Mouse (Mus musculus): Measurements from ENCODE around the gene Mindy4b-ps.
A peak's percentile ranks its signal among the peaks of the same experiment; 100 is the strongest.
"Not testable (repeated sequence)": the region's sequence is repeated elsewhere in the genome, so short reads cannot be mapped to it uniquely, and the experiment has no call there.

The Mindy4b-ps gene

DNA sequence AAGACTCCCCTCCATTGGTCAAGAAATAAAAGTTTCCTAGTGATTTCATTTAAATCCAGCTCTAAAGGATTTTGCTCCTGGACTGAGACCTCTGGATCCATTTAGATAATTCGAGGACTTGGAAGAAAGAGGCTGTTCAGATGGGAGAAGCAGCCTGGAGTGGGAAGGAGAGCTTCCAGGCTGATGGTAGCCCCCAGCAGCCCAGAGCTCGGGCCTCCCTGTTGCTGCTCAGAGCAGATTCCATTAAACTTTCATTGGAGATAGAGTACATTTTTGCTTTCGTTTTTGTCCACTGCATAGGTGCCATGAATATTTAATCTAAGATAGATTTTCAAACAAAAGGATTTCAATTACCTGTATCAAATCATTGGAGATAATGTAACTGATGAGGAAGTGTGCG lies at the start of gene Mindy4b-ps:
Gene Mindy4b-ps, minus strand, starts transcription at position 101 of the 400 bp plus-strand sequence.
- no peak for DNase-seq

DNA sequence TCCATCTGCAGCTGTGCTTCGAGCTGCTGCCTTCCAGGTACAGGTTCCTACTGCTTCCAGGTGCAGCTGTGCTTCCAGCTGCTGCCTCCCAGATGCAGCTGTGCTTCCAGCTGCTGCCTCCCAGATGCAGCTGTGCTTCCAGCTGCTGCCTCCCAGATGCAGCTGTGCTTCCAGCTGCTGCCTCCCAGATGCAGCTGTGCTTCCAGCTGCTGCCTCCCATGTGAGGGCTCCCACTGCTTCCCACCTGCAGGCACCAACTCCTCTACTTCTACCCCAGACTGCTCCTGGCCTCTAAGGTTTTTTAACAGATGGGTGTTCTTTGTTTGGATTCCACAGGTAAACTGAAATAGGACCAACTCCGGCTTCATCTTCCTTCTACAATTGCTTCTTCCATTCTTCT lies 49.8 kb upstream of the Mindy4b-ps start:
- DNase-seq, result not testable (repeated sequence)

- DNase-seq, result no peak
Measured at GRCm38 (mm10) chr3:58865690-58866089, 43.6 kb upstream of the Mindy4b-ps start.

DNA sequence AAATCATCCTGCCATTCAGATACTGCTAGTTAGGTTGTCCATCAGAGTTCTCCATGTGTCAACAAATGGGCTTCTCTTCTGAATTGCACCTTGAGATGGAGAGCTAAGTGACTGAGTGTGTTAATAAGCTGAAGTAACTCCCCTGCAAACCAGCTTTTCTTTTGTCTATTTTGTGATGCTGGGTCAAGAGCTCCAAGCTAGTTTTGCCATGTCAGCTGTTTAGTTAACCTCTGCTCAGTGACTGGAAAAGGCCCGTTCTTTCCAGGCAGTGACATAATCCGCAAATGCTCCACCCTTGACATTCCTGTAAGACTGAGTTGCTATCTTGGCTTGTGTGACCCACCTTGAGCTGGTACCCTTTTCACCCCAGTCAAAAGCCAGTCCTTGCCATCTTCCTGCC lies 40.9 kb upstream of the Mindy4b-ps start:
- DNase-seq, result no peak

GRCm38 (mm10) chr3:58843415-58843814 lies 21.3 kb upstream of the Mindy4b-ps start:
- no peak for DNase-seq

DNA sequence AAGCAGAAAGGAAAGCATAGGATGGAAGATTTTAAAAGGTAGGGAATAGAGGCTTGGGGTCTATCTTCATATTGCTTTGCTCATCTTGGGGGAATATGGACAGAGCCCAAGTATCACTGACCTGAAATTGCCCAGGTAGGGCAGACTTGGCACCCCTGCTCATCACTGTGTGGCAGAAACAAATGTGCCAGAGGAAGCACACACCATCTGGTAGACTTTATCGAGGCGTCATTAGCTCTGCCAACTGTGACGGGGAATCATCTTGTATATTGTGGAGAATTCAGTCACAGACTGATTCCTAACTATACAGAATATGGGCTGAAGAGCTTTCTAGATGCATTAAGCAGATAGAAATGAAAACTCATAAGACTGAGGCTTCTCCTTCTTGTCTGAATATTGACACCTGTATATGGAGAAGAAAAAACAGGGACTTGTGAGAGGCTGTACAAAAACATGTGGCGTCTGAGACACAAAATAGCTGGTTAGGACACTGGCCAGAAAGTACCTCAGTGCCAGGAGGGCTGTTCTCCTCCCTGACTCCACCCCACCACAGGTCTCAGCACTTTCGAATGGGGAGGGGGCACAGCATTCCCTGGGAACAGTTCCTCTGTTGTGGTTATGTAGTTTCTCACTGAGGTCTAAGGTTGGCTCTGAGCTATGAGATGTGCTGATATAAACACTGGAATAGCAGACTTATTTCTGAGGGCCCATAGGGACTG lies 11.5 kb upstream of the Mindy4b-ps start:
- DNase-seq, result no peak

GRCm38 (mm10) chr3:58832888-58833287 lies 10.8 kb upstream of the Mindy4b-ps start:
- DNase-seq, result no peak

GRCm38 (mm10) chr3:58831586-58831985 lies 9.5 kb upstream of the Mindy4b-ps start:
- DNase-seq, result no peak

DNA sequence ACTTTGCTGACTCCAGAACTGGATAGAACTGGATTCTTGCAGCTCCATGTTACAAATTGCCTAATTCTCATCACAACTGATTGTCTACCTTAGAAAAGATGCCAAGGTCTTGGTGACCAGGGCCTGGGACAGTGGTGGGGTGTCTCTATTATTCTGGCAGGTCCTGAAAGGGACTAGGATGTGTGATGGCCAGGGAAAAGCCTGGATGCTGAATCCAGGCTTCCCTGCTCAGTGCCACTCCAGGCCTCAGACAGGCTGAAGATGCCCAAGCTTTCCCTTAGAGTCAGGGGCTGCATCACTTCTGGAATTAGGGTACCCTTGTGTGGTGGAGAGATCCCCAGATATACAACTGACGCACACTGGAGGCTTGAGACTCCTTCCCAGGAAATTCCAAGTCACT lies 7.8 kb upstream of the Mindy4b-ps start:
- DNase-seq, result no peak

DNA sequence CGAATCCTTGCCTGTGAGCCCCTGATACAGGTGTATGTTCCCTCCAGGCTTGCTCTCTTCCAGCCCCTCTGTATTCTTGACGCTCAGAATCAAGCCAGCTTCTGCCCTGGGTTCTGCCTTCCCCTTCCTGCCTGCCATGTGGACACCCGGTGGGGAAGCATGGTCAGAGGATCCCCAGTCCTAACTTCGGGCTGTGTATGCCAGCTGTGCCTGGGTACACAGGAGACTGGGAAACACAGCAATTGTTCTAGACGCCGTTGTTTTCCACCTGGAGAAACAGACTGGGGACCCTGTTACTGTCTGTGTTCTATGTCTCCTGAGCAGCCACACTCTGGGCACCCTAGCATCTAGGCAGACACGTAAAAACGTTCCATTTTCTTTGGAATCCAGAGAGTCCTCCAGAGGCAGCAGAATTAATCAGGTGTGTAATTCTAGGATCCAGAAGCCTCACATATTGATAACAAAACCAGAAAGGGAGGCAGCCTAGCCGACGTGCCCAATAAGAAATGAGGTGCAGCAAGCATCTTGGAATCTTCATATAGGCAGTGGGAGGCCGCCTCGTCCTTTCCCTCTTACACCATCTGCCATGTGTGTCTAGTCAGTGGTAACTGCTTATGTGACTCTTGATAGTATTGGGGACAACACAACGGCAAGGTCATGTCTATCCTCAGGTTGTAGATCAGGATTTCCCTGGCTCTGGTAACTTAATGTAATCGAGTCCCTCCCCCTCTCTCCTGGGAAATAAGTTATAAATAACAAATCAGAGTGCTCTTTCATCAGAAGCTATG lies 6.4 kb upstream of the Mindy4b-ps start:
- no peak for DNase-seq

GRCm38 (mm10) chr3:58826266-58826665 lies 4.2 kb upstream of the Mindy4b-ps start:
- no peak for DNase-seq

- DNase-seq, result no peak
Measured at GRCm38 (mm10) chr3:58817337-58817736, 4.8 kb downstream of the Mindy4b-ps start.

DNA sequence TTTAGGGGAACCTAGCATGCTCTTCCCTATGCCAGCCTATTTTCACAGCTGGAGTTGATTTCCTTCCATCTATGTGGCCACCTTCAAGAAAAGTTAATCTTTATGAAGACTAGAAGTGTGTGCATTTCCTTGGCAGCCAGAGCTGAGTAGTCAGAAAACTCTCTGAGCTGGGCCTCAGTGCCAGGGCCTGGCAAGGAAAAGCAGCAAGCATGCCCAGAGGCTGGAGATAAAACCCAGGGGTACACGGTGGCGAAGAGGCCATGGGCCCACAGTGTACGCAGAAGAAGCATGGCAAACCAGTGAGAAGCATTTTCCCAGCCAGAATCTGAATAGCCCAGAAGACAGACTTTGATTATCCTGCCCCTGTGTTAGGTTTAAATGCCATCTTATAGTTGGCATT lies 7.9 kb downstream of the Mindy4b-ps start:
- DNase-seq, result no peak

DNA sequence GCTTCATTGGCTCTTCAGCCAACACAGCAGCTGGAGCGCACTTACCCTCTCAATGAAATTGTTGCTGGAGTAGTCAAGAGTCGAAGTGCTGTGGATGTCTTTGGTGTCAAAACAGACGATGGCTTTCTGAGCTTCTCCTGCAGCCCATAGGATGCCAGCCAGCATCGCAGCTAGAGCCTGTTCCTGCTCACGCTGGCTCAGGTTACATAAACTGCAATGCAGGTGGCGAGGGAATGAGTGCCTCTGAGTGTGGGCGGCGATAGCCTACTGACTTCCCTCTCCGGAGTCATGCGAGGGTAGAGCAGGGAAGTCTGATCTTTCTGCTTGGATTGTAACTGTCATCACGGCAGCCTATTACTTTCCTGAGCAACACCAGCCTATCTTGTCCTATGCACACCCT lies 11.8 kb downstream of the Mindy4b-ps start:
- no peak for DNase-seq

DNA sequence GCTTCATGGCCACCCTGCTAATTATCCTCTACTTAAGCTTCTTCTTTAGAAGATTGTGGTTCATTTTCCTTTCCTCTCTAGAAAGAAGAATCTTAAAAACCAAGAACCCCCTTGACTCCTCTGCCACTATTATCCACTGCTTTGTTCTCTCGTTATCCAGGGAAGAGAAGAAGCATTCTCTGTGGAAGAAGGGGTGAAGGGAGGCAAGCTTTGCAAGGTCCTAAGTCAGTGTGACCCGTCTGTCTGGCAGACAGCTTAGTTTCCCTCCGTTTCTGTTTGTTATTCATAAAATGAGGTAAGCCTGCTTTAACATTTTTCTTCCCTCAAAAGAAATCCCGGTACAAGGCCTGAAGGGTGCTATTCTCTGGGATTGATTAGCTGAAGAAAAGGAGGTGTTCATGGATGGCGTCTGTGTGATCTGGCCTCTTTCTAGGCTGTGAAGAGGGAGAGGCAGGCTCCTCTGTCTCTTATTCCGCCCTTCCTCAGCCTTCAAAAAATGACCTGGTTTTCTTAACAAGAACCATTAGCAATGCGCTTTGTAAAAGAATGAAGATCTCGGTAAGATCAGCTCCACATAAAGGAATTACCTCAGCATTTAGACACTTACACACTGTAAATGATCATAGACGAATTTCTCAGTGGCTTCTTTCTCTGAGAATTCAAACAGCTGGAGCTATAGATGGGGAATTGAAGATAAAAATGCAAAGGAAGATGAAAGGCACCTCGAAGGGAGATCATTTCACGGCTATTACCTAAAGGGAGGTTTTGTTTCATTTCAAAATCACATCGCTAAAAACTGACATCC lies 12.8 kb downstream of the Mindy4b-ps start:
- no peak for DNase-seq

GRCm38 (mm10) chr3:58808636-58809035 lies 13.5 kb downstream of the Mindy4b-ps start:
- no peak for DNase-seq

DNA sequence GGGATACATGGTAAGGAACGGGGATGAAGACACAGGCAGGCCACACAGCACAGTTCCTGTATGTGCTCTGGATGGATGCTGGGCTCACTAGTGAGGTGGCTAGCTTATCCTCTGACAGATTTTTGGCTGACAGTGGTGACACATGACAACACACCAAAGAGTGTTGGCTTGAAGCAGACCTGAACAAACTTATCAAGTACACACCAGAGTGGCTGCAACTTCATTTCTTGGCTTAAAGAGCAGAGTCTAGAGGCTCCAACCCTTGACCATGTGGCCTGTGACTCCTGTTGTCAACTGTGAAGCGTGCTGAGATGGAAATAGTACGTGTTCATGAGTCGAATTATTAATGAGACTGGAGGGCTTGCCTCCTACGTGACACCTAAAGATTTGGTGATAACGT lies 17.4 kb downstream of the Mindy4b-ps start:
- no peak for DNase-seq

GRCm38 (mm10) chr3:58798676-58799075 lies 23.4 kb downstream of the Mindy4b-ps start:
- no peak for DNase-seq

DNA sequence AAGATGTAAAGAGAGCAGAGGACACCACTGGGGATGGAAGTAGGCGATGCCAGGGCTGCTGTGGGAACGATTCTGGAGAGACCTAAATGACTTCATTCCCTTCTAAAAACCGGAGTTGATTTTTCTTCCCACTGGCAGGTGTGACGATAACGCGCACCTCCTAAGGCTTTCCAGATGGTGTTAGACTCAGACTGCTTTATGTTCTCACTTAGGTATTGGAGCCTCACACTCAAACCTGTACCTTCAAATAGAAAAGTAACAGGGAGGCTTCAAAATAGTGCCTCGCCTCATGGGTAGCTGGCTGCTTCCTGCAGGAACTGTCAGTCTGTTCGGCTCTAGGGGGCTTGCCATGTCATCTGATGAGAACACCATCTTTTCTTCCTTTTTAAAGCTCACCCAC lies 23.9 kb downstream of the Mindy4b-ps start:
- no peak for DNase-seq

DNA sequence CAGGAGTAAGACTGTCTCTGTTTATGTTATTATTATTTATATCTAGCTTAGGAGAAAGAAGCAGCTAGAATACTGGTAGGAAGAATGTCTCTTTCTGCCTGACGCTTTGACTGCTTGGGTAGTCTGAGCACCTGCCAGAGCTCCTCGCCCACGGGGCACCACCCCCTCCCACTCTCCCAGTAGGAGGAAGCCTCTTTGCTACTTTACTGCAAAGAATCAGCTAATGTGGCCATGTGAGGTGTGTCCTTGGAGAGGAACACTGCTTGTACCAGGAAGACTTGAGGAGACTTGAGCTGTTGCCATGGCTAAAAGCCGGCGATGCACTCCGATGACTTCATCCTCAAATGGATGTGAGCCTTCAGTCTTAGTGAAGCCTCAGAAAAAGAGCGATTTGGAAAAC lies 32.6 kb downstream of the Mindy4b-ps start:
- no peak for DNase-seq

DNA sequence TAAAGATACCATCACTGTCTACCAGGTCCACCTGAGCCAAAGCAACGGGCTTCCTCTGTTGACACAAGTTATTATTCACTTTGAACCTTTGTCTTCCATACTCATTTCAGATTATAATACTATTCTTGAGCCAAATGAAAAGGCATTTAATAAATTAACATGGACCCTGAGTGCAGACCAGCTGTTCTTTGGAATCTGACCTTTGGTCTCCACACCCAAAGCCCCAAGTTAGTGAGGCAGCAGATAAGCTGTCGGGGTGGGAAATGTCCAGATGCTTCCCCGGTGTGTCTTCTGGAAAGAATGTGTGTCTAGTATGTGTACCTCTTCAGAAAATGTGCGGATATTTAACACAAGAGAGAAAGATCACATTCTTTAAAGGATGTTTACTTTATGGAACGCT lies 33.1 kb downstream of the Mindy4b-ps start:
- no peak for DNase-seq

DNA sequence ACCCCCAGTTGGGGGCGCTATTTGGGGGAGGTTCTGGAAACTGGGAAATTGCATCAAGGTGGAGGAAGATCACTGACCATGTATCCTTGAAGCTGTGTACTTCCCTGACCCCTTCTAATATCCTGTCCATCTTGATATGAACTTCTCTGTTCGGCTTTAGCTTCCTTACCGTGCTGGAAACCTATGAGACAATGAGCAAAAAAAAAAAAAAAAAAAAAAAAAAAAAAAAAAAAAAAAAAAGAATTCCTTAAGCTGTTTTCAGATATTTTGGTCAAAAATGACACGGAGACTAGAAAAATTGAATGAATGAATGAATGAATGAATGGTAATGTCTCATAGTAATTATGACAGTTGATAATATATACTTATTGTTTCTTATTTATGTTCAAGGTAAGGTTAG lies 35.6 kb downstream of the Mindy4b-ps start:
- DNase-seq, result no peak

DNA sequence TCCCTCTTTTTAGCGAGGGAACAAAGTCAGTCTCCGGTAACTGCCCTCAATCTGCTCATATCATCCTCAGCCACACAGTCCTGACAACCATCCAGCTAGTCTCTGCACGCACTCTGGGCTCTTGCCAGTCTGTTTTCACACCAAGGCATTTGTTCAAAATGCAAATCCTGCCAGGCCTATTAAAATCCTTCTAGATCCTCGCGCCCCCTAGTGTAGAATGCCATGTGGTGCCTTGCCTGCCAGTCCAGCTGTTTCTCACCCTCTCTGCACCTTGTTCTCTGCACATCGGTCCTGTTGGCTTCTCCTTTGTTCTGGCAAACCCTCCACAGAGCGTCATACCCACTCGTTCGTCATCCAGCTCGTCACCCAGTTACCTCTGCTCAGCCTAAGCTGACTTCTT lies 36.2 kb downstream of the Mindy4b-ps start:
- peak in 1 of 2 experiments; percentile 5 for DNase-seq

Measured in thymus, adult 18-20 months (tissue).